Mouse (Mus musculus): ENCODE data around the gene Tas2r115. TPM values are rescaled to one million over a fixed set of nuclear protein-coding genes. Genes with fewer than 3 reads are reported as not detected.

The Tas2r115 gene
- polyA plus RNA-seq, 1 experiment = not detected

Other genes with a start within 250 kb of the Tas2r115 start
- 0.15 TPM in 1 of 2 replicates, not detected in the other for gene Prh1, start 168.2 kb downstream of the Tas2r115 start, polyA plus RNA-seq (2012; rRNA removed)
- not detected in 2 replicates for gene Prp2, start 142.1 kb downstream of the Tas2r115 start, polyA plus RNA-seq (2012; rRNA removed)
- 0.36 TPM in 1 of 2 replicates, not detected in the other for gene A630073D07Rik, start 86.5 kb downstream of the Tas2r115 start, polyA plus RNA-seq (2012; rRNA removed)
- gene Tas2r120, start 81.1 kb downstream of the Tas2r115 start, polyA plus RNA-seq (2012; rRNA removed) = not detected in 2 replicates
- gene Tas2r121, start 37.0 kb downstream of the Tas2r115 start, polyA plus RNA-seq (2012; rRNA removed) = not detected in 2 replicates
- gene Tas2r122, start 26.1 kb downstream of the Tas2r115 start, polyA plus RNA-seq (2012; rRNA removed) = not detected in 2 replicates
- gene Tas2r124, start 16.7 kb upstream of the Tas2r115 start, polyA plus RNA-seq (2012; rRNA removed) = not detected in 2 replicates
- not detected in 2 replicates for gene Tas2r102, start 24.1 kb upstream of the Tas2r115 start, polyA plus RNA-seq (2012; rRNA removed)
- not detected in 2 replicates for gene Tas2r136, start 40.1 kb upstream of the Tas2r115 start, polyA plus RNA-seq (2012; rRNA removed)
- gene Tas2r117, start 64.8 kb upstream of the Tas2r115 start, polyA plus RNA-seq (2012; rRNA removed) = 0.11 TPM in 1 of 2 replicates, not detected in the other
- gene Tas2r123, start 109.1 kb upstream of the Tas2r115 start, polyA plus RNA-seq (2012; rRNA removed) = not detected in 2 replicates
- not detected in 2 replicates for gene Tas2r116, start 117.4 kb upstream of the Tas2r115 start, polyA plus RNA-seq (2012; rRNA removed)
- gene Tas2r110, start 130.0 kb upstream of the Tas2r115 start, polyA plus RNA-seq (2012; rRNA removed) = not detected in 2 replicates
- not detected in 2 replicates for gene Tas2r113, start 155.0 kb upstream of the Tas2r115 start, polyA plus RNA-seq (2012; rRNA removed)
- not detected in 2 replicates for gene Tas2r125, start 171.6 kb upstream of the Tas2r115 start, polyA plus RNA-seq (2012; rRNA removed)
- not detected in 2 replicates for gene Tas2r129, start 213.1 kb upstream of the Tas2r115 start, polyA plus RNA-seq (2012; rRNA removed)
- not detected in 2 replicates for gene Tas2r131, start 219.9 kb upstream of the Tas2r115 start, polyA plus RNA-seq (2012; rRNA removed)
- gene Tas2r109, start 242.9 kb upstream of the Tas2r115 start, polyA plus RNA-seq (2012; rRNA removed) = not detected in 2 replicates